Mouse (Mus musculus): ENCODE data around the gene Slc5a9. TPM values are rescaled to one million over a fixed set of nuclear protein-coding genes. Genes with fewer than 3 reads are reported as not detected.

The Slc5a9 gene
- polyA plus RNA-seq, 1 experiment from 2014 or later: 0.08 TPM

- WGBS: 77% methylated on average over 2 of the region's 2 CpGs
- ATAC-seq (ENCODE audit: insufficient number of reproducible peaks, insufficient read depth, low FRiP score, low TSS enrichment, low read depth): no peak
- Histone ChIP-seq H3K4me1 (replicated peaks) (no peaks in the 10 kb centered on the region), H3K27ac (no peak overlapping the region), H3K9me3 (no peaks in the 10 kb centered on the region), H3K36me3 (no peaks in the 10 kb centered on the region), H3K27me3 (no peaks in the 10 kb centered on the region), H3K9ac (replicated peaks) (no peak overlapping the region), H3K4me2 (no peak overlapping the region), H3K4me3 (replicated peaks) (no peak overlapping the region)
Observed at GRCm38 (mm10) chr4:111867743-111868401, 34.8 kb downstream of the Slc5a9 start.

DNA sequence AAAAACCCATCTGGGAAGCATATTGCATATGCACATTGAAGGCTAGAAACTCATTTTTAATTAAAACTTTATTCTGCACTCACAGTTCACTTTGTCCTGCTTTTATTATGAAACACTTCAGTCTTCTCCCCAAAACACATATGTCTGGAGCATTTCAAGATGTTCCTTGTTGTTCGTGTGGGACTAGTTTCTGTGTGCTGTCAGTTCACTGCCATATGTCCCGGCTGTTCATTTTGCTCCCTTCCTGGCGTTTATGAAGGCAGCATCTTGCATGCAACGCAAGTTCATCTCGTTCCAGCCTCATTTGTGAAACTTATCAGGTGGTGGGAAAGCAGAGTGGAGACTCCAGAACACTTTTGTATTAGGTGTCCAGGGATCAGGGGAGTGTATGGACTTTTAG lies 36.0 kb downstream of the Slc5a9 start:
- Histone ChIP-seq H3K27ac (no peak overlapping the region), H3K9ac (replicated peaks) (no peak overlapping the region), H3K4me2 (no peak overlapping the region), H3K4me1 (replicated peaks) (no peaks in the 10 kb centered on the region), H3K4me3 (replicated peaks) (no peak overlapping the region), H3K36me3 (no peaks in the 10 kb centered on the region), H3K27me3 (no peaks in the 10 kb centered on the region), H3K9me3 (no peaks in the 10 kb centered on the region)
- peak; percentile 37; the same call in 1 of the 2 replicates for ATAC-seq (ENCODE audit: insufficient number of reproducible peaks, insufficient read depth, low FRiP score, low TSS enrichment, low read depth)
- 73% methylated on average over 5 of the region's 5 CpGs for WGBS

- H3K36me3 ChIP-seq: no peaks in the 10 kb centered on the region
- H3K4me1 ChIP-seq (replicated peaks): no peaks in the 10 kb centered on the region
- no peak overlapping the region for H3K9ac ChIP-seq (replicated peaks)
- H3K27ac ChIP-seq: no peak overlapping the region
- no peak overlapping the region for H3K4me3 ChIP-seq (replicated peaks)
- H3K27me3 ChIP-seq: no peaks in the 10 kb centered on the region
- H3K4me2 ChIP-seq: no peak overlapping the region
- ATAC-seq (ENCODE audit: insufficient number of reproducible peaks, insufficient read depth, low FRiP score, low TSS enrichment, low read depth): no peak
- H3K9me3 ChIP-seq: no peaks in the 10 kb centered on the region
Observed at GRCm38 (mm10) chr4:111852626-111853025, 50.1 kb downstream of the Slc5a9 start.

DNA sequence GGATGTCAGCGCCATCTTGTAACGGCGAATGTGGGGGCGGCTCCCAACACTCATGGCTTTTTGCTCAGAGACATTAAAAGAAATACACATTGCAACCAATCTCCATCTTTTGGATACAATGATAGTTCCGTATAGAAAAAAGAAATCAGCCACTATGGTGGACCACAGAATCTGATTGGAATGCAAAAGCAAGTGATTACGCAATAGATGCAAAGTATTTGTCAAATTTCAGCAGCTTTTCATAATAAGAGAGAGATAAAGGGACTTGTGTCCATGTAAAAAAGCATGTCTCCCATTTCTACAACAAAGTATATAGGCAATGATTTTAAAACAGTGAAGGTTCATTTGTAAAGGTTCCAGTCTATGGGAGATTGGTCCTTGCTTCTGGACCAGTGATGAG lies 63.8 kb downstream of the Slc5a9 start:
- 93% methylated on average over 6 of the region's 6 CpGs for WGBS
- Histone ChIP-seq H3K27ac (no peak overlapping the region), H3K36me3 (no peaks in the 10 kb centered on the region), H3K4me1 (replicated peaks) (no peaks in the 10 kb centered on the region), H3K4me3 (replicated peaks) (no peak overlapping the region), H3K9ac (replicated peaks) (no peak overlapping the region), H3K4me2 (no peak overlapping the region), H3K27me3 (no peaks in the 10 kb centered on the region), H3K9me3 (no peaks in the 10 kb centered on the region)
- no peak for ATAC-seq (ENCODE audit: insufficient number of reproducible peaks, insufficient read depth, low FRiP score, low TSS enrichment, low read depth)

Other genes starting within 250 kb of the Slc5a9 start
- gene Spata6, start 182.9 kb downstream of the Slc5a9 start, polyA plus RNA-seq (2016; fragmentation: Nextera tagmentation; extraction: Ambion mirVana): 27.9 and 32.9 TPM in 2 replicates
- gene Skint8, start 16.5 kb upstream of the Slc5a9 start, polyA plus RNA-seq (2016; fragmentation: Nextera tagmentation; extraction: Ambion mirVana): not detected in 2 replicates
- gene Skint7, start 70.0 kb upstream of the Slc5a9 start, polyA plus RNA-seq (2016; fragmentation: Nextera tagmentation; extraction: Ambion mirVana): not detected in 2 replicates
- gene Skint1, start 103.4 kb upstream of the Slc5a9 start, polyA plus RNA-seq (2016; fragmentation: Nextera tagmentation; extraction: Ambion mirVana): not detected in 2 replicates
- gene Skint4, start 169.1 kb upstream of the Slc5a9 start, polyA plus RNA-seq (2016; fragmentation: Nextera tagmentation; extraction: Ambion mirVana): not detected in 2 replicates